Mouse (Mus musculus) liver, postnatal 0 days (tissue): Measurements from ENCODE around the gene Cfap43. TPM values are rescaled to one million over a fixed set of nuclear protein-coding genes. Genes with fewer than 3 reads are reported as not detected.

ENCODE experiments used
- ATAC-seq: fragments of 200-750 bp; cut with Nextera tagmentation; 2 replicates; pipeline ENCODE4 v1.8.0; 2017; ENCODE audit warnings: mild to moderate bottlenecking, moderate library complexity
- DNase-seq: peaks from one replicate; pipeline ENCODE4 v3.0.0-alpha.2; 2016
- H3K27ac ChIP-seq: fragments of 300-500 bp; sonication (generic); 2 replicates; pipeline ENCODE4 v1.5.1; 2014; ENCODE audit warnings: antibody characterized with exemption, moderate library complexity, mild to moderate bottlenecking, low read depth
- H3K27me3 ChIP-seq: fragments of 300-500 bp; sonication (generic); 2 replicates; pipeline ENCODE4 v1.6.1; 2014; ENCODE audit warnings: low read length, control low read depth, mixed read lengths; ENCODE audit not compliant: insufficient read depth
- H3K36me3 ChIP-seq: fragments of 300-500 bp; sonication (generic); replicated peaks from 2 replicates; pipeline ENCODE4 v1.6.1; 2014; ENCODE audit warnings: mild to moderate bottlenecking, control low read depth, low read length, moderate library complexity, mixed read lengths; ENCODE audit not compliant: insufficient read depth
- H3K4me1 ChIP-seq: fragments of 300-500 bp; sonication (generic); 2 replicates; pipeline ENCODE4 v1.6.1; 2014; ENCODE audit warnings: antibody characterized with exemption, mild to moderate bottlenecking, control low read depth; ENCODE audit not compliant: insufficient read depth
- H3K4me2 ChIP-seq: fragments of 300-500 bp; sonication (generic); 2 replicates; pipeline ENCODE4 v1.6.1; 2014; ENCODE audit warnings: low read depth, mild to moderate bottlenecking, low read length, moderate library complexity, mixed read lengths
- H3K4me3 ChIP-seq: fragments of 300-500 bp; sonication (generic); 2 replicates; pipeline ENCODE4 v1.5.1; 2014; ENCODE audit warnings: low read depth, low read length
- H3K9ac ChIP-seq: fragments of 300-500 bp; sonication (generic); replicated peaks from 2 replicates; pipeline ENCODE4 v1.6.1; 2014; ENCODE audit warnings: mild to moderate bottlenecking, moderate library complexity
- H3K9me3 ChIP-seq: fragments of 300-500 bp; sonication (generic); 2 replicates; pipeline ENCODE4 v1.6.1; 2016; ENCODE audit warnings: mild to moderate bottlenecking, control low read depth, low read length, mixed read lengths
- CTCF ChIP-seq: sonication (generic); IDR thresholded peaks from 2 replicates; pipeline ENCODE4 v1.5.1; 2016; ENCODE audit warnings: antibody characterized with exemption, low read depth
- EP300 ChIP-seq: IDR thresholded peaks from 2 replicates; pipeline ENCODE4 v1.6.1; 2016; ENCODE audit warnings: antibody characterized with exemption, low read depth, mild to moderate bottlenecking
- WGBS: fragments of 180-500 bp; shearing (Covaris S2); extraction: QIAGEN DNeasy Blood & Tissue Kit; methylation state at CpG from one replicate; pipeline ENCODE4 v1.1.7; 2014; ENCODE audit not compliant: insufficient replicate concordance; 5-methylcytosine and 5-hydroxymethylcytosine counted together
- microRNA-seq: library from miRNA; unstranded; fragments of <30 nt; microRNA quantifications from one replicate; pipeline ENCODE4, GENCODE M21; 2016
- polyA plus RNA-seq: library from polyadenylated mRNA; unstranded; fragments of >200 nt; fragmentation: Nextera tagmentation; extraction: Ambion mirVana; gene quantifications from 2 replicates; pipeline ENCODE4 v1.2.1, GENCODE M21; 2015

The Cfap43 gene
- polyA plus RNA-seq, 1 experiment from 2014 or later: 0.05 TPM

- H3K27me3 ChIP-seq: no peaks in the 10 kb centered on the region
- TF ChIP-seq CTCF (no peak), EP300 (no peak)
- no peaks in the 10 kb centered on the region for H3K9me3 ChIP-seq
- 61% methylated on average over 9 of the region's 9 CpGs for WGBS
- H3K4me3 ChIP-seq: no peak overlapping the region
- ATAC-seq (peak; percentile 94), DNase-seq (no peak)
- no peak overlapping the region for H3K9ac ChIP-seq
- H3K36me3 ChIP-seq: no peaks in the 10 kb centered on the region
- H3K27ac ChIP-seq: peak overlapping the region; percentile 56
- no peak overlapping the region for H3K4me2 ChIP-seq
- H3K4me1 ChIP-seq: no peaks in the 10 kb centered on the region
Measured at GRCm38 (mm10) chr19:47699743-47700142, 219.3 kb downstream of the Cfap43 start.

GRCm38 (mm10) chr19:47698266-47698665, 220.8 kb downstream of the Cfap43 start:
- 60% methylated on average over 9 of the region's 9 CpGs for WGBS
- Histone ChIP-seq H3K36me3 (no peaks in the 10 kb centered on the region), H3K4me1 (no peaks in the 10 kb centered on the region), H3K27me3 (no peaks in the 10 kb centered on the region), H3K9me3 (no peaks in the 10 kb centered on the region), H3K4me3 (no peak overlapping the region), H3K9ac (no peak overlapping the region), H3K27ac (no peak overlapping the region), H3K4me2 (no peak overlapping the region)
- no peak for TF ChIP-seq CTCF
- TF ChIP-seq EP300: no peak
- DNase-seq (no peak), ATAC-seq (no peak)

- Histone ChIP-seq H3K27me3 (no peaks in the 10 kb centered on the region), H3K4me1 (no peaks in the 10 kb centered on the region), H3K36me3 (no peaks in the 10 kb centered on the region), H3K4me2 (no peak overlapping the region), H3K9me3 (no peaks in the 10 kb centered on the region), H3K27ac (no peak overlapping the region), H3K9ac (no peak overlapping the region), H3K4me3 (no peak overlapping the region)
- TF ChIP-seq CTCF (no peak), EP300 (no peak)
- DNase-seq (no peak), ATAC-seq (no peak)
- 52% methylated on average over 11 of the region's 11 CpGs for WGBS
Measured at GRCm38 (mm10) chr19:47697067-47697466, 222.0 kb downstream of the Cfap43 start.

- H3K36me3 ChIP-seq: no peaks in the 10 kb centered on the region
- no peaks in the 10 kb centered on the region for H3K9me3 ChIP-seq
- no peak overlapping the region for H3K4me3 ChIP-seq
- ATAC-seq: no peak
- H3K4me1 ChIP-seq: no peaks in the 10 kb centered on the region
- H3K27me3 ChIP-seq: no peaks in the 10 kb centered on the region
- TF ChIP-seq CTCF (no peak), EP300 (no peak)
- no peak overlapping the region for H3K9ac ChIP-seq
- no peak for DNase-seq
- no peak overlapping the region for H3K4me2 ChIP-seq
- 85% methylated on average over 8 of the region's 8 CpGs for WGBS
- H3K27ac ChIP-seq: no peak overlapping the region
Measured at GRCm38 (mm10) chr19:47696411-47696810, 222.7 kb downstream of the Cfap43 start.

GRCm38 (mm10) chr19:47695725-47696124, 223.4 kb downstream of the Cfap43 start:
- Histone ChIP-seq H3K27me3 (no peaks in the 10 kb centered on the region), H3K9ac (no peak overlapping the region), H3K4me3 (no peak overlapping the region), H3K27ac (no peak overlapping the region), H3K36me3 (no peaks in the 10 kb centered on the region), H3K4me1 (no peaks in the 10 kb centered on the region), H3K9me3 (no peaks in the 10 kb centered on the region), H3K4me2 (no peak overlapping the region)
- 37% methylated on average over 6 of the region's 6 CpGs for WGBS
- ATAC-seq (no peak), DNase-seq (no peak)
- TF ChIP-seq EP300 (no peak), CTCF (no peak)

- TF ChIP-seq EP300: no peak
- no peak for TF ChIP-seq CTCF
- whole genome bisulfite sequencing: 62% methylated on average over 6 of the region's 6 CpGs
- no peak for DNase-seq
- no peak within 1 kb of the TSS for H3K27ac ChIP-seq
- H3K4me2 ChIP-seq: no peak within 1 kb of the TSS
- H3K4me3 ChIP-seq: no peak within 1 kb of the TSS
- no peaks in the 10 kb centered on the region for H3K36me3 ChIP-seq
- H3K9me3 ChIP-seq: no peaks in the 10 kb centered on the region
- no peak for ATAC-seq
- no peaks in the 10 kb centered on the region for H3K27me3 ChIP-seq
- H3K4me1 ChIP-seq: no peaks in the 10 kb centered on the region
- no peak within 1 kb of the TSS for H3K9ac ChIP-seq
Measured at GRCm38 (mm10) chr19:47691994-47692393, 227.1 kb downstream of the Cfap43 start, which contains the start of gene Col17a1. TSS of gene Col17a1 (minus strand) at chr19:47692094.

- no peaks in the 10 kb centered on the region for H3K4me1 ChIP-seq
- H3K36me3 ChIP-seq: no peaks in the 10 kb centered on the region
- H3K9ac ChIP-seq: no peak overlapping the region
- TF ChIP-seq CTCF (no peak), EP300 (no peak)
- H3K27me3 ChIP-seq: no peaks in the 10 kb centered on the region
- H3K4me2 ChIP-seq: no peak overlapping the region
- no peak for ATAC-seq
- H3K27ac ChIP-seq: no peak overlapping the region
- DNase-seq: no peak
- H3K4me3 ChIP-seq: no peak overlapping the region
- no peaks in the 10 kb centered on the region for H3K9me3 ChIP-seq
- WGBS: 49% methylated on average over 7 of the region's 7 CpGs
Measured at GRCm38 (mm10) chr19:47689592-47689991, 229.5 kb downstream of the Cfap43 start.

Small RNAs within 50 kb of the gene (microRNA-seq; reads per million reads assigned to microRNA genes)
- gene Gm22240 (not detected), gene Mir8090 (not detected)

Other genes starting within 250 kb of the Cfap43 start
- 0.11 and 0.14 TPM in 2 replicates for gene Col17a1, start 227.2 kb downstream of the Cfap43 start, polyA plus RNA-seq
- gene Sfr1, start 187.6 kb downstream of the Cfap43 start, polyA plus RNA-seq: 69.3 and 69.6 TPM in 2 replicates
- gene Gsto1, start 64.3 kb downstream of the Cfap43 start, polyA plus RNA-seq: 151 and 198 TPM in 2 replicates
- gene Gsto2, start 53.8 kb downstream of the Cfap43 start, polyA plus RNA-seq: 0.25 and 0.39 TPM in 2 replicates
- gene Itprip, start within 50 bp of the Cfap43 start, polyA plus RNA-seq: 2.4 and 2.8 TPM in 2 replicates
- not detected in 2 replicates for gene Cfap58, start 18.4 kb upstream of the Cfap43 start, polyA plus RNA-seq